Mouse (Mus musculus): ENCODE results near the gene Nfkbie.

DNA sequence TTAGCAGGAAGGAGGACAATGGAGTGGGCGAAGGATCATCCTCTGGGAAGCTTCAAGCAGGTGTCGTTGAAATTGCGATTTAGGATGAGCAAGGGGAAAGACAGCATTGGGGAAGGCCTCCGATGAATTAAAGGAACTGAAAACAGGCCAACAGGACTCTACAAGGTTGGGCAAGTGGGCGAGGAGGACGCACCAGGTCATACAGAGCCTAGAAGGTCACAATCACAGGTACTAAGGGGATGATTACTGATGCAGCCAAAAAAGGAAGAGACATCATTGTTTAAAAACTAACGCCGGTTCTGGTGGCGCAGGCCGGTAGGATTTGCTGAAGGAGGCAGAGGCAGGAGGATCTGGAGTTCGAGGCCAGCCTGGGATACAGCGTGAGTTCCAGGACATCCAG is 7.7 kb downstream of the Nfkbie start:
- TF ChIP-seq IRF4 (IDR thresholded peaks at IDR 0.05; ENCODE audit: low read depth, low read length) (peak; percentile 76; the same call in 1 of the 2 replicates), POLR2A (IDR thresholded peaks at IDR 0.05; ENCODE audit: low read depth, low read length) (no peak), CTCF (conservative IDR thresholded peaks at IDR 0.05 in 1 of 2, IDR thresholded peaks at IDR 0.05 in 1 of 2; ENCODE audit: low read depth in 2 of 2, low read length in 2 of 2) (no peak), MAFK (IDR thresholded peaks at IDR 0.05; ENCODE audit: insufficient replicate concordance, low read length) (no peak), EP300 (IDR thresholded peaks at IDR 0.05; ENCODE audit: low read length) (peak; percentile 36), TCF12 (IDR thresholded peaks at IDR 0.05; ENCODE audit: low read depth, low read length) (0 out of 2 replicates have a peak, but pooled peaks have one; percentile 4), NRF1 (IDR thresholded peaks at IDR 0.05; ENCODE audit: low read depth, low read length) (no peak), POLR2AphosphoS2 (IDR thresholded peaks at IDR 0.05; ENCODE audit: low read depth, low read length) (peak; percentile 37; the same call in 1 of the 2 replicates), JUND (conservative IDR thresholded peaks at IDR 0.05; ENCODE audit: low read depth, low read length) (no peak), E2F4 (IDR thresholded peaks at IDR 0.05; ENCODE audit: insufficient replicate concordance, low read depth, low read length) (no peak), USF1 (IDR thresholded peaks at IDR 0.05; ENCODE audit: low read depth, low read length) (no peak), MAX (IDR thresholded peaks at IDR 0.05; ENCODE audit: low read length) (no peak), RCOR1 (conservative IDR thresholded peaks at IDR 0.05; ENCODE audit: low read depth, low read length) (no peak), KAT2A (IDR thresholded peaks at IDR 0.05; ENCODE audit: insufficient replicate concordance, low read length) (no peak)

All from CH12.LX (cell line).